Mouse (Mus musculus): Measurements from ENCODE around the gene Npr2. TPM values are rescaled to one million over a fixed set of nuclear protein-coding genes. Genes with fewer than 3 reads are reported as not detected.
"Not testable (repeated sequence)": the region's sequence is repeated elsewhere in the genome, so short reads cannot be mapped to it uniquely, and the experiment has no call there.

Gene Npr2
- 7.3 and 9.0 TPM in 2 replicates for polyA plus RNA-seq (2012; rRNA removed)

DNA sequence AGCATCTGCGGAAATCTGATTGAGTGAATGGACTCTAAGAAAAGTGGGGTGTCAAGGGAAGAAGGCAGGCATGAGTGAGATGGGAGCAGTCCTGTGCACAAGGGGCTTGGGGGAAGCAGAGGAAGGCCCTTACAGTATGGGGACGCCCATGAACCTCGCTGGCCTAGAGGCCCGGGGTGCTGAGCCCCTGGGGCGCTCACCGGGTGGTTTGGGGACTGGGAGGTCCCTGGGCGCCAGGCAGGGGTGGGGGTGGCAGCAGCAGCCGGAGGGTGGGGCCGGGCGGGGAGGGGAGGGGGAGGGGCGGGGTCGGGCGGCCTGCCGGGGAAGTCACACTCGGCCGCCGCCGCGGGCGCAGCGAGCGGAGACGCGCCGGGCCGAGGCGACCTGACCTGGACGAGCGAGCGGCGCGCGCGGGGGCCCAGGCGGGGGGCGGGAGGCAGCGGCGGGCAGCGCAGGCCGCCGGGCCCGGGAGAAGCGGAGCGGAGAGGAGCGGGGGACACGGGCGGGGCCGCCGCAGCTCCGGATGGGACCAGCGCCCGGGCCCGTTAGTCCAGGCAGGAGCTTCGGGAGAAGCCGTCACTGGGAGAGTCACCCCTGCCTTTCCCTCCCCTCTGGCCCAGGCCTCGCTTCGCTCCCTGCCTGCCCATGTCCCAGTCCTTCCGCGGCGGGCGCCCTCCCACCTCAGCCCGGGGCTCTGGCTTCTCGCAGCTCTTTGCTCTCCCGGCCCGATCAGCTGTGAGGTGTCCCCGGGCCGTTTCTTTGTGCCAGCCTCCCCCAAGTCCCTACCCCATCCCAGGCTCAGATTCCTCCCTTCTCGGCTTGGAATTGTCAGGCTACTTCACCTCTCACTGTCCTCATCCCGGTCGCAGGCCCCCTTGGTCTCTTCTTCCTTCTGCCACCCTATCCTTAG, at the start of gene Npr2:
Gene Npr2 (plus strand): TSS at position 890 of the 910 bp plus-strand sequence.
- DNase-seq (ENCODE audit: low read depth, low spot score): no peak
- 4% methylated on average over 55 of the region's 70 CpGs for WGBS

DNA sequence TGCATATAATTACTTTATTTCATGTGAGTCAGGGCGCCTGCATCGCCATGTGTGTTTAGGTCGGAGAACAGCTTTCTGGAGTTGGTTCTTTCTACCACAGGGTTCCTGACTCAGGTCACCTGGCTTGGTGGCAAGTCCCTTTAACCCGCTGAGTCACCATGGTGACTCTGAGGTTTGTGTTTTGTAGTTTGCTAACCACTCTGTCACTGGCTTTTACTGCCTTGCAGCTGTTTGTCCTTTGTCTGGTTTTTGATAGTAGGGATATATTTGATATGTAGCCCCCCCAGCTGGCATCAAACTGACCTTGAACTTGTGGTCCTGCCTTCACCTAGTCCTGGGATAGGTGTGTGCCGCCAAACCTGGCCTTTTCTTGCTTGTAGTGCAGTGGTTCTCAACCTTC, 49.5 kb upstream of the Npr2 start:
- 81% methylated on average over 5 of the region's 5 CpGs for WGBS
- DNase-seq (ENCODE audit: low read depth, low spot score): no peak

DNA sequence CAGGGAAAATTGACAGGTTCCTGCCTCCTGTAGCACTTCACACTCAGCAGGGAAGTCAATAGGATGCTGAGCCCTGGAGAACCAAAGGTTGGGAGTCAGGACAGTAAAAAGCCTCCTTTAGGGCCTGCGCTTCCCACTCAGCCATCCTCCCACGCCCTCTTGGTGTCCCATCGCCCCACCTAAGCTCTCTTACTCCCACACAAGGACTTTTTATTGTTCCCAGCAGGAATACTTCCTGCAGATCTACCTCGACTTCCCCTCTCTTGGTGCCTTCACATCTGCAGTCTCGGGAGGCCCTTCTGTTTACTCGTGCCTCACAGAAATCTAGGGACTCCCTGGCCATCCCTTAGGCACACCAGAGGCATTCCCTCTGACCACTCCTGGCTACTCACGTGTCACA, 48.3 kb upstream of the Npr2 start:
- 74% methylated on average over 7 of the region's 7 CpGs for WGBS
- no peak for DNase-seq (ENCODE audit: low read depth, low spot score)

DNA sequence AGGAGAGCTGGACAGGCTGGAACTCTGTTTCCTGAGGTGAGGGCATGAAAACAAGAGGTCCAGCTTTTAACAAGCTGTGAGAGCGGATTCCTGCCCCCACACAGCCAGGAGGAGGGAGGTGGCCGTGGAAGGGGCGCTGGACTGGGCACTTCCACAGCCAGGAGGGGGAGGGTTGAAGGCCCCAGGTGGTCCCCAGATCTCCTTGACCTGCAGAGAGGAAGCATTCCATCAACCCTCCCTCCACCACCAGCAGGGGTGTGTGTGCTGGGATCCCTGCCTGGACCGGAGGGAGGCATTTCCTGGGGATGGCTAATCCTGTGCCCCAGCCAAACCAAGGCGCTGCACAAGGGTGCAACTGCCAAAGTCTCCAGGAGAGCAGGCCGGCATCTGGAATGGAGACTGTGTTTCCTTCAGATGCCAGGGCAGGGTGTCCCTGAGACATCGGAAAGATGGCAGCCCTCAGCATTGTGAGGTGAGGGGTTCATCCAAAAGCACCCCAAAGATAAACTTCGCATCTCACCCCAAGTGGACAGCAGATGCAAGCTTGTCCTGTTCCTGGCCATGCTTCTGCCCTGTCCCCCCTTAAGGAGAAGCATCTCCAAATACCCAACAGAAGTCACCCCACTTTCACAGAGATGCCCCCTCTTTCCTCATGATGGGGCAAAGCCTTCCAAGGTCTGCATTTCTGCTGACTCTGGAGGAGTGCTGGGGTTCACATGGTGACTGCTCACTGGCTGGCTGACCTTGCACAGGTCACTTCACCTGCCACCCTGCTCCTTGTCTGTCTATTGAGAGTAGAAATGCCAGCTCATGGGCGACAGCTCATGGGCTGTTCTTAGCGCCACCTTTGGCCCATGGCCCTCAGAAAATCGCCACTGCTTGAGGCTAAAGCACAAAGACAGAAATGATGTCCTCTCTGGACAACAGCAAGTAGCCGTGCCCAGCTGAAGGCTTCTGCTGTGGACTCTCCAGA, 47.0 kb upstream of the Npr2 start, which contains the start of gene Msmp:
Gene Msmp (minus strand): TSS at position 51 of the 973 bp plus-strand sequence.
- no peak for DNase-seq (ENCODE audit: low read depth, low spot score)
- WGBS: 75% methylated on average over 12 of the region's 12 CpGs

DNA sequence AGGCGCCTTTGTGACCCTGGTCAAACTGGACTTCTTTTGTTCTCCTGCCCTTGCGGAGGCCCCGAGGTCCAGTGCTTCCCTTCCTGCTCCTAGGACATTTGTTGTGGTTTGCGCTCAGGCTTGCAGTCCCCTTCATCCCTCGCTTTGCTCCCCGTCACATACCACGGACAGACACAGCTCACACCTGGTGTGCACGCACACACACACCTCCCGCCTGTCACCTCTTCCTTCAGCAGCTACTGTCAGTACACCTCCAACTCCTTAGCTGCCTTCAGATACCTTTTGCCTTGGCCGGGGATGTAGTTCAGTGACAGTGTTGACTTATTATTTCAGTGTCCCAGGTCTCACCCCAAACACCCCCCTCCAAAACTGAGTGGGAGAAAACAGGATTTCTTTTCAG, 46.1 kb upstream of the Npr2 start:
- WGBS: 66% methylated on average over 10 of the region's 10 CpGs

DNA sequence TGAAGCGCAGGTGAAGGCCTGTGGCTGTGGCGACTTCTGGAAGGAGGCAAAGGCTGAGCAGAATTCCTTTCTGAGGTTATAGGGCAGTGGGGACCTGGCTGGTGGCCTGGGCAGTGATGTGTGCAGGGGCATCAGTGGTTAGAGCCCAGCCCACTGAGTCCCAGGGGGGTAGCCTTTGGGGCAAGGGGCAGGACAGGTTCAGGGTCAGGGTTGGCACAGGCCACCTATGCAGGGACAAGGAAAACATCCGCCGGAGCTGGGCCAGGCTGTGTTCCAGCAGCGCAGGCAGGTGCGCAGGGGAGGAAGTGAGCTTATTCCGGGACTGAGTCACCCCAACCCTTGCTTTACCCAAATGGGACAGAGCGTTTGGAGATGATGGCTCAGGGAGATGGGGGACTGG, 45.3 kb upstream of the Npr2 start:
- WGBS: 36% methylated on average over 8 of the region's 8 CpGs
- DNase-seq (ENCODE audit: low read depth, low spot score): no peak

More for the DNA sequence above, 46.1 kb upstream of the Npr2 start:
- no peak for DNase-seq (ENCODE audit: low read depth, low spot score)

DNA sequence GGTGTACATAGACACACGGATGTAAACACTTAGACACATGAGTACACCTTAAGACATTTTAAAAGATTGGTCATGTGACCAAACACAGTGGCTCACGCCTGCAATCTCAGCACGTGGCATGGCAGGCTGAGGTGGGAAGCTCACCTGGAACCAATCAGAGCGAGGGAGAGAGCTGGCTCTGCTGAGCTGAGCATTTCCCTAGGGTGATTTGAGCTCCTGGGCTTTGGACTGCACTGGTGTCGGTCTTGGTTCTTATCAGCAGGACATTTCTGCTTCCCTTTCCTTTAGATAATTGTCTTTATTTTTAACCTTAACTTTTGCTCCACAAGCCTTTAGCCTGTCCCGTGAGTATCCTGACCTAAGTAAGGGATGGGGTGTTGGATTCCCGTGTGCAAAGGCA, 44.1 kb upstream of the Npr2 start:
- DNase-seq (ENCODE audit: low read depth, low spot score): no peak
- 43% methylated on average over 7 of the region's 7 CpGs for WGBS

DNA sequence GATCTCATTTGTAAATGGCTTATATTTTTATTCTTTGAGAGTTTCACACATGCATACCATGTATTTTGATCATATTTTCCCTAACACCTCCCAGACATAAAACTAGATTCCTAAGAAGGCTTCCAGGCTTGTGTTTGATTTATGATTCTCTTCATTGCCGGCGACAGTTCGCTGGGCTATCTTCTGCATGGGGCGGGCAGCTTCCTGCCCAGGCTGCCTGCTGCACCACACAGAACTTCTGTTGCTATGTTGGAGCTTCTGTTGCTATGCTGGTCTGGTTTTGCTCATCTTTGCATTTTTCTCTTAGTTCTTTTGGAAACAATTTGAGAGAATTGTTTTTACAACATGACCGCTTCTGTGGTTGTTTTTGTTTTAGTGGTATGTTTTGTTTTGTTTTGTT, 40.2 kb upstream of the Npr2 start:
- no peak for DNase-seq (ENCODE audit: low read depth, low spot score)
- 45% methylated on average over 5 of the region's 5 CpGs for WGBS

DNA sequence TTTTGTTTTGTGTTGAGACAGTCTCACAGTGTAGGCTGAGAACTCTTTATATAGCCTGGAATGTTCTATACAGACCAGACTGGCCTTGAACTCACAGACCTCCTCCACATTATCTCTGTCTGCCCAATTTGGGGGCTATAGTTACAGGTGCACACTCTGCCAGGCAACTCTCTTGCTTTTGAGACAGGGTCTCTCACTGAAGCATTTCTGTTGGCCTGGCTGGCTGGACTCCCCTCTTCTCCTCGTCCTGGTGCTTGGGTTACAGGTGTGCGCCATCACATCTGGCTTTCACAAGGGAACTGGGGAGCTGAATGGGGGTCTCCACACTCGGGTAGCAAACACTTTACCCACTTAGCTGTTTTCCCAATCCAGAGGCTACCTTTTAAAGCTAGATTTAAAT, 39.8 kb upstream of the Npr2 start:
- DNase-seq (ENCODE audit: low read depth, low spot score): no peak
- 87% methylated on average over 3 of the region's 3 CpGs for WGBS

DNA sequence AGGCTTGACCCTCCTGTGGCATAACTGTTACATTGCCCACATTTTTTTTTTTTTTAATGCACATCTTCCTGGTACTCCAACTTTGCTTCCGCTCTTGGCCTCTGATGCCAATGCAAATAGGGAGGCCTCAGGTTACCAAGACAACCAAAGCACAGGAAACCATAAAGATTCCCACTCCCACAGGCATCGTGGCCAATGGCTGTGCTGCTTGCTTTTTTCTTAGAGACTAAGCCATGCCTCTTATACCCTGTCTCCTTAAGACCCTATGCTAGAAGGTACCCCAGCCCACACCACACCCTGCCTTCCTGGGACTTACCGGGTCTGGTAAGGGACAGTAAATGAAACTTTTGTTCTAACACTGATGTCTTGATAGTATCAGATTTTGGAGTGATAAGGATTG, 38.3 kb upstream of the Npr2 start:
- no peak for DNase-seq (ENCODE audit: low read depth, low spot score)
- 26% methylated on average over 3 of the region's 3 CpGs for WGBS

DNA sequence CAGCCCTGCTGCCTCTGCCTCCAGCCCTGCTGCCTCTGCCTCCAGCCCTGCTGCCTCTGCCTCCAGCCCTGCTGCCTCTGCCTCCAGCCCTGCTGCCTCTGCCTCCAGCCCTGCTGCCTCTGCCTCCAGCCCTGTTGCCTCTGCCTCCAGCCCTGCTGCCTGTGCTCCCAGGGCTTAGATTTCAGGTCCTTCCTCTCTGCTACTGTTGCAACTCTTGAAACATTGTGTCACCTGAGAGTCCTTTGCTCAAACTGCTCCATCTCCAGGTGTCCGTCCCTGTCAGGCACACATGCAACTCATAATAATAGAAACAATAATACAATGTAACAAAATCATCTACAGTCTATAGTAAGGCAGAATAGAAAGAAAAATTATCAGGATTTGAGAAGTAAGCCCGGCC, 35.1 kb upstream of the Npr2 start:
- not testable (repeated sequence) for DNase-seq (ENCODE audit: low read depth, low spot score)
- 86% methylated on average over 2 of the region's 2 CpGs for WGBS

DNA sequence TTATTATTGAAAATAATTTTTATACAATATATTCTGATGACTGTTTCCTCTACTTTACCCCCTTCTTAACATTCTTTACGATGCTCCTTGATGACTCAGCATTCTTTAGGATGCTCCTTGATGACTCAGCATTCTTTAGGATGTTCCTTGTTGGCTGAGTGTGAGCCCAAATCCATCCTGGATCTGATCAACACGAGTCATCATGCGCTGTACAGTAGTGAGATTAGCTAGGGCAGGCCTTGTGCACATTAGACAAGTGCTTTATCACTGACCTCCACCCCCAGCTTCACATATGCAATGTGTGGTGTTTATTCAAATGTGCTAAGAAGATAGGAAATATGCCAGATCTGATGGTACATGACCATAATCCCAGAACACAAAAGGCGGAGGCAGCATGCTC, 33.5 kb upstream of the Npr2 start:
- 71% methylated on average over 4 of the region's 4 CpGs for WGBS

DNA sequence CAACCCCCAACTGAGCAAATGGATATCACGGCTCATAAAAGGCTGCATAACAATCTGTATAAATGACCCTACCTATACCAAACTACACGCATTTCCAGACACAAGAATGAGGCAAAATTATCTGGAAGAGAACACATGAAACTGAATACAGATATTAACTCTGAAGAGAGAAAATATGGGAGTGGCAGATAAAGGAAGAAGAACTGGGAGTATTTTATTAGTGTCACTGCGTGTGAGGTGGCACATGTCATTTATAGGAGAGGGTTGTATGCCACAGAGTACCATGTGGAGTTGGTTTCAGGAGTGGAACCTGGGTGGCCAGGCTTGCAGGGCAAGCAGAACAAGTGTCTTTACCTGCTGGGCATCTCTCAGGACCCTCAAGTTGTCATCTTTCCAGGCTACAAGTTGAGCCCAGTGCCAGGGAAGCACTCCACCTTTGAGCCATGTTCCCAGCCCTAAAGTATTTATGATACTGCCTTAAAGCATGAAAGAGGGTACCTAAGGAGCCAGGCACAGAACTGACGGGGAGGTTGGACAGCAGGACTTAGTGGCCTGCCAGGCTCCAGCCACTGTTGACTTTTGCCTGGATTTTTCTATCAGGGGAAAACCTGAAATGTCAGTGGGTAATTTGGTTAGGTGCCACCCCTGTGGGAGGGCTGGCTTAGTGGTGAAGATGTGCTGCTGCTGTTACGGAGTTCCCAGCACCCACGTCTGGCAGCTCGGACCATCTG, 32.9 kb upstream of the Npr2 start:
- WGBS: 60% methylated on average over 7 of the region's 7 CpGs
- no peak for DNase-seq (ENCODE audit: low read depth, low spot score)

More for the DNA sequence above, 33.5 kb upstream of the Npr2 start:
- no peak for DNase-seq (ENCODE audit: low read depth, low spot score)

DNA sequence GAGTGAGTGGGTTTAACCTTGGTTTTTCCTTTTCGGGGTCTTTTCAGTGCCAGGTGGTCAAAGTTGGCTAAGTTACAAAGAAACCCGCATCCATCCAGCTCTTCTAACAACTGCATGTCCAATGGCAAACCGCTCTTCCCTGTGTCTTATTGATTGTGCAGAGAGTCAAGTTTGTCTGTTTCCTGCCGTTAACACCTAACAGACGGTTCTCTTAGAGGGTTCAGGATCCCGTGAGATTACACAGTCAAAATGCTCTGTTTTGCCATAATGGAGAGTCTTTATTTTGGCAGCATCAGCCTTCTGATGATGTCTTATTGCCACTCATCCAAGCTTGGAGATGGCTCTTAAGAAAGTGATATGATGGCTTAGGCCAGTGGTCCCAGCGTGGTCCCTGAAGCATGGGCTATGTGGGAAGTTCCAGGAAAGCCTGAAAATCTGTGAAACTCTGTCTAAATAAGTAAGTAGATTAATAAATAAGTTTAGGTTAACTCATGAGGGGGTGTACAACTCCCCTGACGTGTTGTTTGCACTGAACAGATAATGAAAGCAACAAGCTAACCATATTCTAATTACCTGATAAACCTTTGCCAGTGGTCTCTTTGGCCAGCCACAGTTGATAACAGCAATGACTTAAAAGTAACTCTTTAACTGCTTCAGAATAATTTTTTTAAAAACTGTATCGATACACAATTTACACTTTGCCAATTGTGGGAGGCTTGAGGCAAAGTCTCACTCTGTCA, 31.4 kb upstream of the Npr2 start:
- DNase-seq (ENCODE audit: low read depth, low spot score): no peak
- WGBS: 78% methylated on average over 9 of the region's 9 CpGs

DNA sequence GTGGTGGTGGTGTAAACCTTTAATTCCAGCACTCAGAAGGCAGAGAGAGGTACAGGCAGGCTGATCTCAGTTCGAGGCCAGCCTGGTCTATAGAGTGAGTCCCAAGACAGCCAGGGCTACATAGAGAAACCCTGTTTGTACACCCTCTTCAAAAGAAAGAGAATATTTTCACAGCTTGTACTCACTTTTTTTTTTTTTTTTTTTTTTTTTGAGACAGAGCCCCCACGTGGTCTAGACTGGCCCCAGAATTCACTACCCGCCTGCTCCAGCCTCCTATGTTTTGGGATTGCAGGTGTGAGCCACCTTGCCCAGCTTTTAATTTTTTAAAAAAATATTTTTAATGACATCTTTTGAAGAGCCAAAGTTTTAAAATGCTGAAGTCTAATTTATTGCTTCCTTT, 27.6 kb upstream of the Npr2 start:
- WGBS: 64% methylated on average over 3 of the region's 3 CpGs
- DNase-seq (ENCODE audit: low read depth, low spot score): no peak

DNA sequence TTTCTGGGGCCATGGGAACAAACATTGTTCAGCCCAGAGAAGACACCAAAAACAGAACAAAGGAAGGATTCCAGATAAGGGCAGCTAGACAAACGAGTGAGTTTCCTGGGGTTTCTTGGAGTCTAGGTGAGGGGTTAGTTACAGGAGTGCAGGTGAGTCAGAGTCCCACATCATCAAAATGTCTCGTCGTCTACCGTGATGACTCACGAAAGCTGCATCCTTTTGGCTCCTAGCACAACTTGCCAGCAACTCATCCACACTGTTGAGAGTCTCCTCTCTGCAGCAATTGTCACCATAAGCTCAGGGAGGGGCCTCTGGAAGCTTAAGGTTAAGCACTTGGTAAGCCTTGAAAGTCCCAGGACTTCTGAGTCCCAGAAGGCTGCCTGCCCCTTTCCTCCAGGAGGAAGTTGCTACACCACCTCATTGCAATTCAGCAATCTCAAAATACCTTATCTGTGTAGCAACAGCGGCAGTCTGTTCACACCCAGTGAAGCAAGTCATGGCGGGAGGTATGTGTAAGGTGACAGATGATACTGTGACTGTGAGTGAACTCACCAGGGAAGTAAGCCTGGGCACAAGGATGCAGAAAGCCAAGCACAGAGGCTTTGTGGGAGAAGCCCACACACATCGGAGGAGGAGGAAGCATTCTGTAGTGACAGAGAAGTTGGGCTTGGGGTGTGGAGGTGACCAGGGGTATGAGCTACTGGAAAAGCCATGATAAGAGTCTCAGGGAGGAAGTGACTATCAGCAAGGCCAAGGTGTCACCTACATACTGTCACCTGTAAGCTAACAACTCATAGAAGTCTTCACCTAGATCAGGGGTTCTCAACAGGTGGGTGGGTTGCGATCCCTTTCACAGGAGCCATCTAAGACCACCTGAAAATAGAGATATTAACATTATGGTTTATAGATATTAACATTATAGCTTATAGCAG, 26.7 kb upstream of the Npr2 start:
- no peak for DNase-seq (ENCODE audit: low read depth, low spot score)

DNA sequence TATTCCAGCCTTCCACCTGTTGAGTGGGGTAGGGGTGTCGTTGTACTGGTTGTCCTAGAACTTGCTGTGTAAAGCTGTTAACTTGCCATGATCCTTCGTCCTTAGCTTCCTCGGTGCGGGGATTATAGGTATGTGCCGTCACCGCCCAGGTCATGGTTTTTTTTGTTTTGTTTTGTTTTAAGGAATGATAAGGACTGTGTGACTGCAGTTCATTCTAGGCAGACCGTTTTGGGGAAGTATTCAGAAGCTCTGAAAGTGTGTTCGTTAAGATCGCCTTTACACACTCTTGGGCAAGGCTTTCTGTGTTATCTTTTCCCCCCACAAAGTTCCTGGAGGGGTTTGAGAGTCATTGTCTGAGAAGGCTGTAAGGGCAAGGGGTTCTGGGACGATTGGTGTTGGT, 19.2 kb upstream of the Npr2 start:
- no peak for DNase-seq (ENCODE audit: low read depth, low spot score)
- WGBS: 35% methylated on average over 10 of the region's 10 CpGs

More for the DNA sequence above, 26.7 kb upstream of the Npr2 start:
- 47% methylated on average over 9 of the region's 9 CpGs for WGBS

All from large intestine, adult 2 months (tissue).